Mouse (Mus musculus) liver, embryonic 14.5 days (tissue): ENCODE data around the gene Pdgfra.

Experiments
- CTCF ChIP-seq: IDR thresholded peaks from 2 replicates; pipeline ENCODE4 v1.5.1; 2016; ENCODE audit warnings: antibody characterized with exemption, low read depth, control low read depth
- EP300 ChIP-seq: IDR thresholded peaks from 2 replicates; pipeline ENCODE4 v1.6.1; 2016; ENCODE audit warnings: antibody characterized with exemption, low read depth

GRCm38 (mm10) chr5:75238928-75239777 is 87.1 kb downstream of the Pdgfra start:
- no peak for TF ChIP-seq CTCF
- TF ChIP-seq EP300, result no peak
